Mouse (Mus musculus): ENCODE measurements at regions not wholly inside any gene's neighbourhood (a gene's known extent, or its start where the extent isn't known, plus 50 kb on each side); places are given as distances from the start of the nearest gene placed in this dataset.
"Not testable (repeated sequence)": the region's sequence is repeated elsewhere in the genome, so short reads cannot be mapped to it uniquely, and the experiment has no call there.

DNA sequence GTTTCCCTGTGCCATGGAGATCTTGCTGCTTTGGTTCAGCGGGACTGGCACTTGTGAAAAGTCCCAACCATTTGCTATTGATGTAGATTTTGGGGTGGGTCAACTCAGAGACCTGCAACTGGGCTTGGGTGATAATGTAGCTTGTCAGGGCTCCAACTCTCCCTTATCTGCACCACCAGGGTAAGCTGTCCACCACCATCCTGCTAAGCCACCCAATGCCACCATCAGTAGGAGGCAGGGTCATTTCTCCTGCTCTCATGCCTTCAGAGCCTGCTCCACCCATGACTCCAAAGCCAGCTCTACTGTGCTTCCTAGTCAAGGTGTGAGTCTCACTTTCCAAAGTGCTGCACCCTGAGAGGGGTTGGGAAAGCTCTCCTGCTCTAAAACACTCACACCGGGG is 776.2 kb downstream of the Diaph2 start:
- no peak for DNase-seq

- DNase-seq: no peak
These were observed 783.9 kb downstream of the Diaph2 start for GRCm38 (mm10) chrX:130533171-130534156.

DNA sequence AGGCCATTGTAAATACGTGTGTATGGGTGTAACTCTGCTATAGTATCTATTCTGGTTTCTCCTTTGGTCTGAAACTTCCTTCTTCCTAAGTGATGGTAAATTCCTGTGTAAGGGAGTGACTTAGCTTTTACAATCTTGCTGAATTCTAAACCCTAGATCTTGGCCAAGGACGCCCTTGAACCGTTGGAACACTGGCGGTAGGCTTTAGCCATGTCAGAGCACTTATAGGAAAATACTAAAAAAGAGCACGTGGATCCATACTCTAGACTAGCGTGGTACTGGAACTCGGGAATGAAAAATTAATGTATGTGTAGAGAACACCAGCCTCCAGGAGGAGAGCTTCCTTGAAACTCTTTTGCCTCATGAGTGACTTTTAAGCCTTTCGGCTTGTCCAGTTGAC is 789.2 kb downstream of the Diaph2 start:
- DNase-seq: not testable (repeated sequence)

GRCm38 (mm10) chrX:130548001-130548400 is 798.5 kb downstream of the Diaph2 start:
- no peak for DNase-seq

- no peak for DNase-seq
These were observed 799.7 kb downstream of the Diaph2 start for GRCm38 (mm10) chrX:130549275-130549674.

DNA sequence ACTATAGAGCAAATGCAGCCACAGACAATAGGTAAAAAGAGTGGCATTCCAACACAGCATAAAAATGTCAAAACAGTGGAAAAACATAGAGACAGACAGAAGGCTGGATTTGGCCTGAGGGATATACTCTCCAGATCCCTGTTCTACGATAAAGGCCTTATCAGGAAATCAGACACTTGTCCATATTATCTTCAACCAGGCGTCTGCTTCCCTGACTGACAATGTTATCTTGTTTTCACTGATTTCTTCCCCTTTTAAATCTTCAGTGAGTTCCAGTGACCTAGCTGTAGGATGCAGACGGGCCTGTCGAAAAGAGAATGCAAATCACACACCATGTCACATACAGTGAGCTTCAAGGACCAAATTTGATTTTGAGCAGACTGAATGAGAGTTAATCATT is 800.4 kb downstream of the Diaph2 start:
- no peak for DNase-seq

DNA sequence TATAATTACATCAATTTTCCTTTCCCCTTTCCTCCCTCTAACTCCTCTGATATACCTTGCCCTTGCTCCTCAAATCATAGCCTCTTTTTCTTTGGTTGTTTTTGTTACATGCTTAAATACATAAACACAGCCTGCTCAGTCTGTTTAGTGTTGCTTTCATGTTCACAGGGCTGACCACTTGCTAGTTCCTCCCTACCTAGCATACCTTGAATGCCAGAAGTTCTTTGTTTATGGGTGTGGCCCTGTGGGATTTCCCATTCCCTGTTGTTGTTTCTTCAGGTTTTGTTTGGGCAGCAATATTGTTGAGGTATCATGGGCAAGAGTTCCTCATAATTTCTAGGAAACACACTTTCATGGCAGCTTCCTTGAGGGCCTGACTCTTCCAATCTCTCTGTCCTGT is 807.7 kb downstream of the Diaph2 start:
- no peak for DNase-seq

DNA sequence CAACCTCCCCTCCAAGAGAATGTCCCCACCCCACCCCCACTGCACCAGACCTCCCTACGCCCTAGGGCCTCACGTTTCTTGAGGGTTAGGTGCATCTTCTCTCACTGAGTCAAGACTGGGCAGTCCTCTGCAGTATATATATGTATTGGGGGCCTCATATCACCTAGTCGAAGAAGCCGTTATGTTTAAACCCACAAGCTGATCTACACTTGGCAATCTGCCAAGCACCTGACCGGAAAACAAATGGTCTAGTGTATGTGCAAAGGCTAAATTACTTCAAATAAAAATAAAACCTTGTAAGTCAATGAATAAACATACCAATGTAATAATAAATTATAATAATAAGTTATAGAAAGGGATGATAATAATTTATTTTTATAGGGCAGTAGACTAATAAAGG is 828.2 kb downstream of the Diaph2 start:
- no peak for DNase-seq

GRCm38 (mm10) chrX:130596631-130597030 is 847.1 kb downstream of the Diaph2 start:
- no peak for DNase-seq

- no peak for DNase-seq
These were observed 852.4 kb downstream of the Diaph2 start for GRCm38 (mm10) chrX:130601911-130602310.

DNA sequence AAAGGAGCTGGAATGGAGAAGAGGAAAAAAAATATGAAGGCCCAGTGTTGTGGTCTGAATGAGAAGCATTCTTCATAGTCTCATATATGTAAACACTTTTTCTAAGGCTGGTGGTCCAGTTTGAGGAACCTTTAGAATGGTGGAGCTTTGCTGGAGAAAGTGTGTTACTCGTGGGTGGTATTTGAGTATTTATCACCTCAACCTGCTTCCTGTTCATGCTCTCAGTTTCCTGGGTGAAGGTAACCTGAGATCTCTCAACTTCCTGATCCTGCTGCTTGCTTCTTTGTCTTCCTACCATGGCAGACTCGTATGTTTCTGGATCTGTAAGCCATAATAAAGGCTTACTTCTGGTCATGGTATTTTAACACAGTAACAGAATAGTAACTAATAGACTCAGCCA is 889.0 kb downstream of the Diaph2 start:
- DNase-seq: no peak

GRCm38 (mm10) chrX:130655815-130656214 is 906.3 kb downstream of the Diaph2 start:
- no peak for DNase-seq

GRCm38 (mm10) chrX:130684381-130684780 is 934.8 kb downstream of the Diaph2 start:
- DNase-seq: peak in 1 of 2 experiments; percentile 1

GRCm38 (mm10) chrX:130708929-130709328 is 959.4 kb downstream of the Diaph2 start:
- DNase-seq: no peak

GRCm38 (mm10) chrX:130744132-130744531 is 994.6 kb downstream of the Diaph2 start:
- DNase-seq: not testable (repeated sequence)

Data from cerebellum, postnatal 36 days (tissue).